Mouse (Mus musculus): ENCODE measurements around the gene Ndel1.

DNA sequence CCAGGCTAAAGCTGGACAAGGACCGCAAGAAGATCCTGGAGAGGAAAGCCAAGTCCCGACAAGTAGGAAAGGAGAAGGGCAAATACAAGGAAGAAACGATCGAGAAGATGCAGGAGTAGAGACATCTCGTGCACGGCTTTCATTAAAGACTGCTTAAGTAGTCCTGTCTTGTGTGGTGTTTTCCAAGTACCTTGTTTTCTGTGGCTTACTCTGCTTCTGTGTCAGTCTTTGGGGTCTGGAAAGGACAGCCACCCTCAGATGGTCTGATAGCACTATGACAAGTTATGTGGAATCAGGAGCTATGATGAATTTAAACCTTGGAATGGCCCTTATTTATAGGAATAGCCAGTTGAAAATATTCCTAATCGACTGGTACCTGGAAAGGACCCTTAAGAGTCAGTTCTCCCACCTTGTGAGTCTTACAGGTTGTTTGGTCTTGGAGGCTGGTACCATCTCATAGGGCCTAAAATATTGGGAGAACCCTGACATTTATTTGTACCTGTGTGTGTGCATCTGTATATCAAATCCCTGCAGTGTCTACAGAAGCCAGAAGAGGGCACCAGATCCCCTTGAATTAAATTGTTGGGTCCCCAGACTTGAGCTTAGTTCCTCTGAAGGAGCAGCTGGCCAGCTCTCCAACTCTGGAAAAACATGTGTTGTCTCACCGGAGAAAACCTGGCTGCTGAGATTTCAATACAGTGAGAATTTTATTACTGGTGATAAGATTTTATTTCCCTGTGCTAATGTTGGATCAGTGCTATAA is 32.9 kb upstream of the Ndel1 start:
- TF ChIP-seq CTCF (IDR thresholded peaks at IDR 0.05; ENCODE audit: low read depth) = peak; percentile 85
- TF ChIP-seq EP300 (optimal IDR thresholded peaks at IDR 0.05) = no peak
